Mouse (Mus musculus): ENCODE measurements at regions not wholly inside any gene's neighbourhood (a gene's known extent, or its start where the extent isn't known, plus 50 kb on each side); places are given as distances from the start of the nearest gene placed in this dataset.

DNA sequence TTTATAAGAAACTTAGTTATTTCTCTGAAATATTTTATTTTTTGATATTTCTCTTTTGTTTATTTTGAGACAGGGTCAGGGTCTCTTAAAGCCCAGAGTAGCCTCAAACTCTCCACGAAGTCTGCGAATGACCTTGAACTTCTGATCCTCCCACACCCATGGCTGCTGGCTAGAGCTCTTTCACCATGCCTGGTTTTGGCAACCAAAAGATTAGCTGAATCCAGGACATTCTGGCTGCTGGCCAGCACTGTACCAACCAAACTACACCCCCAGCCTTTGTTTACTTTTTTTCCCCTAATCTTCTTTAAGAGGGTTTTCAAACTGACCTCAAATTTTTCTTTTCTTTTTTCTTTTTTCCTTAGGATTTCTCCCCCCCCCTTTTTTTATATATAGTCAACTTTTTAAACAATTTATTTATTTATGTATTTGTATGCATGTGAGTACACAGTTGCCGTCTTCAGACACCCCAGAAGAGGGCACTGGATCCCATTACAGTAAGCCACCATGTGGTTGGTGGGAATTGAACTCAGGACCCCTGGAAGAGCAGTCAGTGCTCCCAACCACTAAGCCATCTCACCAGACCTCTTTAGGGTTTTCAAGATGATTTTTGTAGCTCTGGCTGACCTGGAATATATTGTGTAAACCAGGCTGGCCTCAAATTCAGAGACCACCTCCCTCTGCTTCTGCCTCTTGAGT, 63.4 kb upstream of the Jade1 start:
- Histone ChIP-seq H3K36me3 (no peaks in the 10 kb centered on the region), H3K27ac (no peak overlapping the region), H3K4me1 (no peaks in the 10 kb centered on the region), H3K27me3 (no peaks in the 10 kb centered on the region), H3K4me3 (replicated peaks) (no peak overlapping the region), H3K9me3 (replicated peaks) (no peaks in the 10 kb centered on the region), H3K4me2 (no peak overlapping the region), H3K9ac (no peak overlapping the region)
- ATAC-seq (replicated peaks; ENCODE audit: low FRiP score): no peak
- WGBS: 87% methylated on average over 3 of the region's 3 CpGs

DNA sequence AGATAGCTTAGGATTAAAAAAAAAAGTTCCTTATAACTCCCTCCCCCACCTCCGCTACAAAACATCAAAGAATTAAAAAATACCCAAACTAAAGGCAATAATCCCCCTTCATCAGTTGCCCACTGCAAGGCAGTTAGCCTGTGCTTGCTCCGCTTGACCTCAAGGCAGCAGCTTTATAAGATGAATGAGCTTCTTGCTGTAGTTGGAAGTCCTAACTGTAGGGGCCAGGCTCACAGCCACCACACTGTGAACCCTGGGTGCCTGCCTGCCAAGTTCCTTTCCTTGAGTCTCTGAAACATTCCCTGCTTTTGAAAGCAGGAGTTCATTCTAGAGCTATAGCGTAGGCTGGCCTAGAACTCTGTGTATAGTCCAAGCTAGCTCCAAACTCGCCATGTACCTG, 64.3 kb upstream of the Jade1 start:
- Histone ChIP-seq H3K4me3 (replicated peaks) (no peak overlapping the region), H3K27me3 (no peaks in the 10 kb centered on the region), H3K9me3 (replicated peaks) (no peaks in the 10 kb centered on the region), H3K36me3 (no peaks in the 10 kb centered on the region), H3K4me2 (no peak overlapping the region), H3K9ac (no peak overlapping the region), H3K27ac (no peak overlapping the region), H3K4me1 (no peaks in the 10 kb centered on the region)
- 92% methylated on average over 4 of the region's 4 CpGs for WGBS
- ATAC-seq (replicated peaks; ENCODE audit: low FRiP score): no peak

DNA sequence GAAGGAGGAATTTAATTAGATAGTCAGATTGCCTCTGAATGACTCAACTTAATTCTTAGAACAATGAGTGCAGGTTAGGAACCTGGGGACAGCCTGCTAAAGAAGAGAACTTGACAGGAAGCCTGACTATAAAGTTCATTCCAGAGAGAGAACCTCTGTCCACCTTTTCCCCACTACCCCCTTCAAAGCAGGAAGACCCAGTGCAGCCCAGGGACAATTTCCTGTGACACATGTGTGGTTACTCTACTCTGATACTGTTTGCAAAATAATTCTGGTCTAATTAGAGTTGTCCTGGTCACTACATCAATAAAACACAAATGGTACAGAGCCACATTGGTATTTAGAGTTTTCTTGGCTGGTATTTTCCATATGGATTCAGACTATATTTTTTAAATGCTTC, 65.5 kb upstream of the Jade1 start:
- Histone ChIP-seq H3K9me3 (replicated peaks) (no peaks in the 10 kb centered on the region), H3K4me2 (no peak overlapping the region), H3K27ac (no peak overlapping the region), H3K4me3 (replicated peaks) (no peak overlapping the region), H3K27me3 (no peaks in the 10 kb centered on the region), H3K9ac (no peak overlapping the region), H3K4me1 (no peaks in the 10 kb centered on the region), H3K36me3 (no peaks in the 10 kb centered on the region)
- ATAC-seq (replicated peaks; ENCODE audit: low FRiP score): no peak

DNA sequence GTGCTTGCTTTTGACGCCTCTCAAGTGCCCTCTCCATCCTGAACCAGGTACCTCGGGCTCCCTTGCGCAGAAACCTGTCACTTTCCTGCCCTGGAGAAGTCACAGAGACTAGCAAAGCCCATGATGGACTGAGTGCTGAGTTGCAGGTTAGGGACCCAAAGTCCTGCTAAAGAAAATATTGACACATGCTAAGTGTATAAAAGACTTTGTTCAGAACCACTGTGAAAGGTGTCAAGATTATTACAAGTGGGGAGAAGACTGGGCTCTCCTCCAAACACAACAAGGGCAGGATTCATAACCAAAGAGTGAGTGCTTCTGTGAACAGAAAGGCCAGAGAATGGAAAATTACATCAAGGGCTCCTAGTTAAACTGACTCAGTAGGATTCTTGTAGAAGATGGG, 66.0 kb upstream of the Jade1 start:
- no peak overlapping the region for H3K4me2 ChIP-seq
- H3K27me3 ChIP-seq: no peaks in the 10 kb centered on the region
- no peaks in the 10 kb centered on the region for H3K9me3 ChIP-seq (replicated peaks)
- no peaks in the 10 kb centered on the region for H3K36me3 ChIP-seq
- 36% methylated on average over 3 of the region's 3 CpGs for WGBS
- no peak for ATAC-seq (replicated peaks; ENCODE audit: low FRiP score)
- H3K4me3 ChIP-seq (replicated peaks): no peak overlapping the region
- no peak overlapping the region for H3K27ac ChIP-seq
- no peaks in the 10 kb centered on the region for H3K4me1 ChIP-seq
- no peak overlapping the region for H3K9ac ChIP-seq

DNA sequence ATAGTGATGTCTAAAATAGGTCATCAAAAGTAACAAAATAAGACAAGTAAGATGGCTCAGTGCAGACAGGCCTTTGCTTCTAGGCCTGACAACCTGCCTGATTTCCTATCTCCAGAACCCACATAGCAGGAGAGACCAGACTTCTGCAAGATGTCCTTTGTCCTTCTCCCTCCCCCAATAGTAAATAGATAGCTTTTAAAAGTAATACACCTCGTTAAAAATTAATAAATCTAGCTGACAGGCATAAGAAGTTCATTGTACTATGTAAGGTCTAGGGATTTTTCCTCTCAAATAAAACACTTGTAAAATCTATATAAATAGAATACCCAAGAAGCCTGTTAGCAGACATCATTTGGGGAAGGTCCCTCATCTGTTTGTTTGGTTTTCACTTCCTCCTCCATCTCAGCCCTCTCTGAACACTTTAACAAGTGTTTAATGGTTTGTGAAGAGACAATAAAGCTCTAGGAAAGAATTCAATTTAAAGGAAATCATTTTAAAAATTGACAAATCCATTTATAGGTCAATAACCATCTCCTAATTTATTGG, 67.2 kb upstream of the Jade1 start:
- 24% methylated on average over 1 of the region's 1 CpGs for WGBS
- Histone ChIP-seq H3K4me3 (replicated peaks) (no peak overlapping the region), H3K36me3 (no peaks in the 10 kb centered on the region), H3K27ac (no peak overlapping the region), H3K27me3 (no peaks in the 10 kb centered on the region), H3K4me1 (peaks cover 2% of the 10 kb centered on the region; the same call in 1 of the 2 replicates), H3K4me2 (no peak overlapping the region), H3K9ac (no peak overlapping the region), H3K9me3 (replicated peaks) (no peaks in the 10 kb centered on the region)
- ATAC-seq (replicated peaks; ENCODE audit: low FRiP score): no peak

DNA sequence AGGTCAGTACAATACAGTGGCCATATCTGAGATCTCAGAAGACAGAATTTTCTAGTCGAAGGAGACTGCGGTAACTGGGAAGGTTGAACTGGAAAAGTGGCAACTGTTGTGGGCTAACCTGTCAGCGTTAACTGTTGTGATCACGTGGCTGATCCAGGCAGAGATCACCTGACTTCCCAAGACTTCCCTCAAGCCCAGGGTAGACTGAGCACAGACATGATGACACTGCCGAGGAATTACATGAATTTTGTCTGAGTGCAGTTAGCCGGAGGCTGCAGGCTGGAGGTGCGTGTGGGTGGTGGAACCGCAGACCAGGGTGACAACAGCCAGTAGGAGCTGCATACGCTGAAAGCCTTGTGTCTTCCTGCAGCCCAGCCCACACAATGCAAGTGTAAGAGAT, 70.6 kb upstream of the Jade1 start:
- no peak overlapping the region for H3K4me3 ChIP-seq (replicated peaks)
- no peak overlapping the region for H3K27ac ChIP-seq
- 85% methylated on average over 9 of the region's 9 CpGs for WGBS
- no peaks in the 10 kb centered on the region for H3K9me3 ChIP-seq (replicated peaks)
- ATAC-seq (replicated peaks; ENCODE audit: low FRiP score): no peak
- H3K27me3 ChIP-seq: no peaks in the 10 kb centered on the region
- no peak overlapping the region for H3K9ac ChIP-seq
- H3K4me2 ChIP-seq: no peak overlapping the region
- peaks cover 4% of the 10 kb centered on the region; the same call in 1 of the 2 replicates for H3K4me1 ChIP-seq
- H3K36me3 ChIP-seq: no peaks in the 10 kb centered on the region

DNA sequence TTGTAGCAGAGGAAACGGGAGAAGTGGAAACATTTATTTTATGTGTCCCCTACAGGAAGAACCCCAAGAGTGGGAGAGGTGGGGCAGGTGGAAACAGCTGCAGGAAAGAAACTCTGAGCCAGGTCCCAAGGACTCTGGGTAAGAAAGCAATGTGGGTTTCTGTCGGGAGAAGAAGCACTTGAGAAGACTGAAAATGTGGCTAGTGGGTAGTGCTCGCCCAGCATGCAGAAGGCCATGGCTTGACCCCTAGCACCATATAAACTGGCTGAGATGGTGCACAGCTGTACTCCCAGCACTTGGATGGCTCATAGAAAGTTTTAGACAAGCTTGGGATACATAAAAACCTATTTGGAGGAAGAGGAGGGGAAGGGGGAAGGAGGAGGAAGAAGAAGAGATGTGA, 71.9 kb upstream of the Jade1 start:
- H3K9me3 ChIP-seq (replicated peaks): no peaks in the 10 kb centered on the region
- no peak overlapping the region for H3K9ac ChIP-seq
- peaks cover 6% of the 10 kb centered on the region; the same call in 1 of the 2 replicates for H3K4me1 ChIP-seq
- H3K4me2 ChIP-seq: no peak overlapping the region
- no peaks in the 10 kb centered on the region for H3K36me3 ChIP-seq
- ATAC-seq (replicated peaks; ENCODE audit: low FRiP score): no peak
- H3K4me3 ChIP-seq (replicated peaks): no peak overlapping the region
- H3K27me3 ChIP-seq: no peaks in the 10 kb centered on the region
- WGBS: 30% methylated on average over 3 of the region's 3 CpGs
- H3K27ac ChIP-seq: no peak overlapping the region

DNA sequence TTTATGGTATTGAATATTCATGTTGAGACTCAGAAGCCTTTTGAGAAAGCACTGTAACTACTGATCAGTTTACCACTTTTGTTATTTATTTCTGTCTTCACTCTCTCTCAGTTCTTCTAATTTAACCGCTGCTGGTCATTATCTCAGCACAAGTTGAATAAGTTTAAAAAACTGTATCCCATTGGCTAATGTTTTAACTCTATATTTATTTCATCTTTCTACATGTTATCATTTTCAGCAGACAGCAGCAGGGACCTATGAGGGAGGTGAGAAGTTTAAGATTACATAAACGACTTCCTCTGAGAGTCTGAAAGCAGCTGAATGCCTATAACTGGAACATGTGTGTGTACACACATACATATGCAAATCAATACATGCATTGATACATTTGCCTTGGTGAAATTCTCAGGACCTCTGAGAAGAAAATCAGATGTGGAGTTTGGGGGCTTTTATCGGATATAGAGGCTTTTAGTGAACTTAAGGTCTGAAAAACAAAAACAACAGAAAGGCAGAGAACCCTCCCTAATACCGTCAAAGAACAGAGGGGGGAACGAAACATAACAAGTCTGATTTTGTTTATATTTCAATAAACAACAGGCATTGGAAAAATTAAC, 72.5 kb upstream of the Jade1 start:
- Histone ChIP-seq H3K27ac (no peak overlapping the region), H3K36me3 (no peaks in the 10 kb centered on the region), H3K4me2 (no peak overlapping the region), H3K27me3 (no peaks in the 10 kb centered on the region), H3K9ac (no peak overlapping the region), H3K9me3 (replicated peaks) (no peaks in the 10 kb centered on the region), H3K4me3 (replicated peaks) (no peak overlapping the region), H3K4me1 (peaks cover 6% of the 10 kb centered on the region; the same call in 1 of the 2 replicates)
- WGBS: 51% methylated on average over 5 of the region's 5 CpGs
- ATAC-seq (replicated peaks; ENCODE audit: low FRiP score): no peak

DNA sequence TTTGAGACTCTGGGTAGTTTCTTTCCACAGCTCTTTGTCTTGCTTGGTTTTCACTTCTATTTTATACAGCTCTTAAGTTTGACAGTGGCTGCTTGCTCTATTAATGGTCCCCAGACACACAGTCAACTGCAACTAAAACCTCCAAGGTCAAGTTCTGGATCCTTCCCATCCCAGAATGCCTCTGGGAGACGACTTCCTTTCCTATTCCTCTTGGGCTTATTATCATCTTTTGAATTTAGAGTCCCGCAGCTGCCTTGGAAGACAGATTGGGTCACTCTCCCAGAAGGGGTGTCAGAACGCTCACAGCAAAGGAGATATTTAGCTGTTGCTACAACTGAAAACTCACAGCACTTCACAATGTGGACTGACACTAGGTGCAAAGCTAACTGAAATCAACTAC, 75.3 kb upstream of the Jade1 start:
- Histone ChIP-seq H3K4me3 (replicated peaks) (no peak overlapping the region), H3K27me3 (no peaks in the 10 kb centered on the region), H3K9me3 (replicated peaks) (no peaks in the 10 kb centered on the region), H3K27ac (no peak overlapping the region), H3K9ac (no peak overlapping the region), H3K36me3 (no peaks in the 10 kb centered on the region), H3K4me2 (no peak overlapping the region), H3K4me1 (peaks cover 6% of the 10 kb centered on the region; the same call in 1 of the 2 replicates)
- 70% methylated on average over 3 of the region's 3 CpGs for WGBS
- no peak for ATAC-seq (replicated peaks; ENCODE audit: low FRiP score)

DNA sequence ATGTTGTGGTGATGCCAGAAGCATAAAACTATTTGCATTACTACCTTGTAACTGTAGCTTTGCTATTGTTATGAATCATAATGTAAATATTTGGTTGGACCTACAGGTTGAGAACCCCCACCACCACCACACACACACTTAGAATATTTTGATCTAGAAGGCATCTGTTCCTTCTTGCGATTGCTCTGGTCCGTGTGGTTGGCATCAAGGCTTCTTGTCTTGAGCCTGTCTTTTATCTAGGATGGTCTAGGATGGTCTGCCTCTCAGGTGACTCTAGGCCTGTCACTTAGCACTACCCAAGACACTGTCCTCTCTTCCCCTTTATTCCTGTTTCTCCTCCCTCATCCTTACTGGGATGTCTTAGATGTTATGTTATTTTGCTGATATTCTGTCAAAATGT, 76.6 kb upstream of the Jade1 start:
- no peaks in the 10 kb centered on the region for H3K36me3 ChIP-seq
- no peak for ATAC-seq (replicated peaks; ENCODE audit: low FRiP score)
- no peaks in the 10 kb centered on the region for H3K9me3 ChIP-seq (replicated peaks)
- no peak overlapping the region for H3K4me3 ChIP-seq (replicated peaks)
- no peaks in the 10 kb centered on the region for H3K27me3 ChIP-seq
- H3K27ac ChIP-seq: no peak overlapping the region
- H3K4me1 ChIP-seq: peaks cover 6% of the 10 kb centered on the region; the same call in 1 of the 2 replicates
- H3K4me2 ChIP-seq: no peak overlapping the region
- WGBS: 90% methylated on average over 2 of the region's 2 CpGs
- H3K9ac ChIP-seq: no peak overlapping the region

DNA sequence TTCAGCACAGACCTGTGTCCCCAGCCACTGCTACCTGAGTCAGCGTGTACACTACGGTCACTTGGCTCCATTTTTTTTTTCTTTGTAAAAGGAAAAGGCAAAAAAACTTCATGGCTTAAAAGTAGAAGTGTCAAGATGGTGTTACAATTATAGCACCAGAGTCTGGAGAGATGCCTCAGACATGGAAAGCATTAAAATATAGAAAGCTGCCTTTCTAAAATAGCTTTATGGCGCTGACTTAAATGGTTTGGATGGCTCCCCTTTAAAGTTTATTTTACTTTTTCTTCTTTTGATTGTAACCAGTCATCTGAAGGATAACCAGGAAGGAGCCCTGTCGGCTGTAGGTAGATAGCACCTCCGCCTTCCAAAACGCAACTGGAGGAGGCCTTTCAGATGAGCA, 79.0 kb upstream of the Jade1 start:
- no peak for ATAC-seq (replicated peaks; ENCODE audit: low FRiP score)

DNA sequence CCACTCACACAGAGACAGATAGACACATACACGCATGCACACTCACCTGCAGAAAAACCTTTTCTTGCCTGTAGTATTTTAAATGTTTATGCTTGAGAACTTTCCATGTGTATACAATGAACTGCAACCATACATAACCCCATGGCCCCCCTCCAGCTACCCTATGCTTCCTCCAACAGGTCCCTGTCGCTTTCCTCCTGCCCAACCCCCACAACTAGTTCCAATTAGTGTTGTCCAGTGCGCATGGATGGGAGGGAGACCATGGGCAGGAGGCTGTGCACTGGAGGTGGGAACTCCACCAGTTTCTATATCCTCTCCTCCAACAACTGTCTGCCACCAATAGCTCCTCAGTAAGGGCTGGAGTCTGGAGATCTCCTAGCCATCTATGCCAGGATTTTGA, 82.9 kb upstream of the Jade1 start:
- no peak for ATAC-seq (replicated peaks; ENCODE audit: low FRiP score)
- WGBS: 89% methylated on average over 3 of the region's 3 CpGs
- no peaks in the 10 kb centered on the region for H3K36me3 ChIP-seq
- H3K27me3 ChIP-seq: no peaks in the 10 kb centered on the region
- H3K9me3 ChIP-seq (replicated peaks): no peaks in the 10 kb centered on the region
- H3K4me2 ChIP-seq: no peak overlapping the region
- H3K4me3 ChIP-seq (replicated peaks): no peak overlapping the region
- H3K9ac ChIP-seq: no peak overlapping the region
- H3K4me1 ChIP-seq: no peaks in the 10 kb centered on the region
- no peak overlapping the region for H3K27ac ChIP-seq

More for the DNA sequence above, 79.0 kb upstream of the Jade1 start:
- no peaks in the 10 kb centered on the region for H3K27me3 ChIP-seq
- no peaks in the 10 kb centered on the region for H3K36me3 ChIP-seq
- H3K9ac ChIP-seq: no peak overlapping the region
- H3K27ac ChIP-seq: no peak overlapping the region
- H3K4me1 ChIP-seq: 0 out of 2 replicates have a peak, but pooled peaks cover 2% of the 10 kb centered on the region
- 90% methylated on average over 6 of the region's 6 CpGs for WGBS
- H3K9me3 ChIP-seq (replicated peaks): no peaks in the 10 kb centered on the region
- H3K4me3 ChIP-seq (replicated peaks): no peak overlapping the region
- H3K4me2 ChIP-seq: no peak overlapping the region

Data from kidney, embryonic 15.5 days (tissue).